Mouse (Mus musculus) urinary bladder, postnatal 4 days (tissue): ENCODE data around the gene Olfr743.
"Not testable (repeated sequence)": the region's sequence is repeated elsewhere in the genome, so short reads cannot be mapped to it uniquely, and the experiment has no call there.

Source experiments
- DNase-seq, 2 experiments: peaks; one replicate each; pipeline ENCODE4 v3.0.0; 2021 to 2022; ENCODE audit warnings: low spot score in 2 of 2

The Olfr743 gene

DNA sequence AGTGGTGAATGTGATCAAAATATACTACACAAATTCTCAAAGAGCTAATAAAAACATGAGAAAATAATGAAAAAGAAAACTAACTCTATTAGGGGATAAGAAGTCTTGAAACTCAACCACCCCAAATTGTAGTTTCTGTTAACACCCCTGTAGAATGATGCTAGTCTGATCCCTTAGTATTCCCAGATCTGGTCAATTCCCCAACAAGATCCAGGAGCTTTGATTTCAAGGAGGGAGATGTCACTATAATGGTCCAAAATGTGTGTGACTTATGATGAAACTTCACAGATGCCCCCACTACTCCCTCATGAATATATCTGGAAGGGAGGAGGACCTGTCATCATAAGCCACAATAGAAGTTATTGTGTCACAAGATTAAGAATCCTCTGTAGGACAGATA lies at the start of gene Olfr743:
Gene Olfr743, plus strand, starts transcription at position 301 of the 400 bp plus-strand sequence.
- no peak for DNase-seq

DNA sequence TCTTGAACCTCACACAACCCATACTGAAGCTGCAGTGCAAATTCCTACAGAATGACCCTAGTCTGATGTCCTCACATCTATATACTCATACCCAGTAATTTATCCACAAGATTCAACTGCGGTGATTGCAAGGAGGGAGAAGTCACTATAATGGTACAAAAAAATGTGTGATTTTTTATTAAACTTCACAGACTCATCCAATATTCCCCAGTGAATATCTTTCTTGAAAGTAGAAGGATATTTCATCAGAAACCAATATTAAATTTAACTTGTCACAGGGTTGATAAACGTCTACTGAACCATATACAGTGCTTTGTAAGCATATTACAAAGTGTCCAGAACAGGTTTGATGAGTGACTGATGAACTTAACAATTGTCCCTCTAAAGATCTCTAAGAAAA lies 49.2 kb upstream of the Olfr743 start, which contains the start of gene Olfr741:
Gene Olfr741, plus strand, starts transcription at position 301 of the 400 bp plus-strand sequence.
- no peak for DNase-seq

- no peak for DNase-seq
Measured at GRCm38 (mm10) chr14:50478406-50478805, 43.2 kb upstream of the Olfr743 start.

GRCm38 (mm10) chr14:50503300-50503699 lies 18.3 kb upstream of the Olfr743 start, which contains the start of gene Olfr742:
Gene Olfr742 (plus strand): TSS chr14:50503600.
- no peak for DNase-seq

GRCm38 (mm10) chr14:50552734-50553133 lies 31.1 kb downstream of the Olfr743 start:
- no peak for DNase-seq

- DNase-seq = not testable (repeated sequence)
Measured at GRCm38 (mm10) chr14:50573056-50573455, 51.4 kb downstream of the Olfr743 start.
